Mouse (Mus musculus) mouse embryonic stem cell (cell line): ENCODE results near the gene Tnni2.

ENCODE experiments used
- in situ Hi-C, 2 experiments: fragments of 300-500 bp; cut with MboI; formaldehyde crosslinking; loops; 1 replicate in 1 of 2; 3 replicates in 1 of 2; pipeline ENCODE4 v1.14.3; 2019 to 2020; ENCODE audit warnings: low sequenced_read_pairs in 2 of 2, low pct_unique_long_range_greater_than_20kb in 1 of 2, mixed read lengths in 1 of 2; ENCODE audit not compliant: unreplicated experiment in 1 of 2

Gene Tnni2

GRCm38 (mm10) chr7:142421826-142422225 lies 19.8 kb upstream of the Tnni2 start:
- in situ Hi-C loops = no loop called here

GRCm38 (mm10) chr7:142425641-142426213 lies 15.9 kb upstream of the Tnni2 start:
- in situ Hi-C loops = no loop called here

- in situ Hi-C loops = no loop called here
Observed at GRCm38 (mm10) chr7:142428213-142428612, 13.4 kb upstream of the Tnni2 start.

GRCm38 (mm10) chr7:142430160-142430678 lies 11.4 kb upstream of the Tnni2 start:
- in situ Hi-C loops = loop anchor here (10.0 kb wide), 1 partner anchor 95 kb away; no protein-coding TSS in a partner anchor

GRCm38 (mm10) chr7:142431106-142431505 lies 10.5 kb upstream of the Tnni2 start:
- in situ Hi-C loops = loop anchor here (10.0 kb wide), 1 partner anchor 96 kb away; no protein-coding TSS in a partner anchor

GRCm38 (mm10) chr7:142433623-142434022 lies 8.0 kb upstream of the Tnni2 start:
- in situ Hi-C loops = loop anchor here (10.0 kb wide), 1 partner anchor 99 kb away; no protein-coding TSS in a partner anchor

- in situ Hi-C loops = loop anchor here (10.0 kb wide), 1 partner anchor 100 kb away; no protein-coding TSS in a partner anchor
Observed at GRCm38 (mm10) chr7:142434137-142434865, 7.3 kb upstream of the Tnni2 start, which contains the start of gene Syt8. Gene Syt8 (plus strand): TSS chr7:142434850.

- in situ Hi-C loops = loop anchor here (10.0 kb wide), 1 partner anchor 101 kb away; no protein-coding TSS in a partner anchor
Observed at GRCm38 (mm10) chr7:142435524-142435923, 6.1 kb upstream of the Tnni2 start.

GRCm38 (mm10) chr7:142437324-142437723 lies 4.3 kb upstream of the Tnni2 start:
- in situ Hi-C loops = loop anchor here (10.0 kb wide), 1 partner anchor 103 kb away; no protein-coding TSS in a partner anchor

- in situ Hi-C loops = loop anchor here (10.0 kb wide), 1 partner anchor 105 kb away; no protein-coding TSS in a partner anchor
Observed at GRCm38 (mm10) chr7:142439966-142440365, 1.6 kb upstream of the Tnni2 start.

GRCm38 (mm10) chr7:142440657-142441114 lies 922 bp upstream of the Tnni2 start:
- in situ Hi-C loops = no loop called here

- in situ Hi-C loops = no loop called here
Observed at GRCm38 (mm10) chr7:142442081-142442907, 686 bp downstream of the Tnni2 start.

GRCm38 (mm10) chr7:142442908-142443420 lies 1.4 kb downstream of the Tnni2 start:
- in situ Hi-C loops = no loop called here

GRCm38 (mm10) chr7:142443474-142443873 lies 1.9 kb downstream of the Tnni2 start:
- in situ Hi-C loops = no loop called here

GRCm38 (mm10) chr7:142444171-142444570 lies 2.6 kb downstream of the Tnni2 start:
- in situ Hi-C loops = no loop called here

GRCm38 (mm10) chr7:142445324-142445723 lies 3.7 kb downstream of the Tnni2 start:
- in situ Hi-C loops = no loop called here

- in situ Hi-C loops = no loop called here
Observed at GRCm38 (mm10) chr7:142446264-142446663, 4.7 kb downstream of the Tnni2 start.

- in situ Hi-C loops = no loop called here
Observed at GRCm38 (mm10) chr7:142449038-142449617, 7.5 kb downstream of the Tnni2 start.
